Mouse (Mus musculus) liver, embryonic 15.5 days (tissue): ENCODE measurements around the gene Lix1l. TPM values are rescaled to one million over a fixed set of nuclear protein-coding genes. Genes with fewer than 3 reads are reported as not detected.

Experiments used
- ATAC-seq: fragments of 200-750 bp; cut with Nextera tagmentation; 2 replicates; pipeline ENCODE4 v1.8.0; 2017; ENCODE audit warnings: moderate number of reproducible peaks, mild to moderate bottlenecking, moderate library complexity; ENCODE audit not compliant: insufficient read depth
- H3K27ac ChIP-seq: fragments of 300-500 bp; sonication (generic); replicated peaks from 2 replicates; pipeline ENCODE4 v1.5.1; 2015; ENCODE audit warnings: mild to moderate bottlenecking, inconsistent platforms
- H3K27me3 ChIP-seq: fragments of 300-500 bp; sonication (generic); 2 replicates; pipeline ENCODE4 v1.6.1; 2015; ENCODE audit warnings: mild to moderate bottlenecking, inconsistent platforms
- H3K36me3 ChIP-seq: fragments of 300-500 bp; sonication (generic); replicated peaks from 2 replicates; pipeline ENCODE4 v1.6.1; 2015; ENCODE audit warnings: moderate library complexity, mild to moderate bottlenecking, inconsistent platforms
- H3K4me1 ChIP-seq: fragments of 300-500 bp; sonication (generic); replicated peaks from 2 replicates; pipeline ENCODE4 v1.6.1; 2015; ENCODE audit warnings: inconsistent platforms
- H3K4me2 ChIP-seq: fragments of 300-500 bp; sonication (generic); 2 replicates; pipeline ENCODE4 v1.6.1; 2015; ENCODE audit warnings: moderate library complexity, mild to moderate bottlenecking, inconsistent platforms
- H3K4me3 ChIP-seq: fragments of 300-500 bp; sonication (generic); replicated peaks from 2 replicates; pipeline ENCODE4 v1.5.1; 2015; ENCODE audit warnings: mild to moderate bottlenecking, inconsistent platforms
- H3K9ac ChIP-seq: fragments of 300-500 bp; sonication (generic); 2 replicates; pipeline ENCODE4 v1.6.1; 2015; ENCODE audit warnings: moderate library complexity, mild to moderate bottlenecking, inconsistent platforms
- H3K9me3 ChIP-seq: fragments of 300-500 bp; sonication (generic); replicated peaks from 2 replicates; pipeline ENCODE4 v1.6.1; 2016; ENCODE audit warnings: inconsistent platforms
- WGBS: fragments of 180-500 bp; shearing (Covaris S2); methylation state at CpG from one replicate; pipeline ENCODE4 v1.1.7; 2015; ENCODE audit warnings: mixed read lengths; ENCODE audit not compliant: insufficient replicate concordance; 5-methylcytosine and 5-hydroxymethylcytosine counted together
- polyA plus RNA-seq: library from polyadenylated mRNA; unstranded; fragments of >200 nt; fragmentation: Nextera tagmentation; extraction: Ambion mirVana; gene quantifications from 2 replicates; pipeline ENCODE4 v1.2.1, GENCODE M21; 2015

Gene Lix1l
- polyA plus RNA-seq, 1 experiment from 2014 or later, result 0.64 TPM

- H3K36me3 ChIP-seq, result no peaks in the 10 kb centered on the region
- WGBS, result 16% methylated on average over 14 of the region's 14 CpGs
- H3K4me3 ChIP-seq, result peak overlapping the region; percentile 45
- H3K27ac ChIP-seq, result peak overlapping the region; percentile 68
- peaks cover 67% of the 10 kb centered on the region for H3K4me1 ChIP-seq
- H3K9ac ChIP-seq, result peak overlapping the region; percentile 35; the same call in 1 of the 2 replicates
- peak; percentile 14; the same call in 1 of the 2 replicates for ATAC-seq
- H3K27me3 ChIP-seq, result no peaks in the 10 kb centered on the region
- H3K4me2 ChIP-seq, result peak overlapping the region; percentile 68
- H3K9me3 ChIP-seq, result no peaks in the 10 kb centered on the region
These were observed 24.8 kb upstream of the Lix1l start for GRCm38 (mm10) chr3:96576005-96576658.

- peaks cover 61% of the 10 kb centered on the region for H3K4me1 ChIP-seq
- peak; percentile 80 for ATAC-seq
These were observed 24.0 kb upstream of the Lix1l start, which contains the start of gene Gm16253 for GRCm38 (mm10) chr3:96576690-96577541. Gm16253 (plus strand) TSS chr3:96576984.

GRCm38 (mm10) chr3:96577566-96577965 lies 23.4 kb upstream of the Lix1l start:
- 59% methylated on average over 4 of the region's 4 CpGs for WGBS
- H3K9ac ChIP-seq, result no peak overlapping the region
- no peak overlapping the region for H3K4me2 ChIP-seq

More at GRCm38 (mm10) chr3:96576690-96577541, 24.0 kb upstream of the Lix1l start, which contains the start of gene Gm16253:
- 17% methylated on average over 17 of the region's 17 CpGs for WGBS
- no peaks in the 10 kb centered on the region for H3K36me3 ChIP-seq
- H3K9ac ChIP-seq, result peak within 1 kb of the TSS; percentile 35; the same call in 1 of the 2 replicates
- H3K27me3 ChIP-seq, result no peaks in the 10 kb centered on the region
- no peaks in the 10 kb centered on the region for H3K9me3 ChIP-seq
- H3K4me3 ChIP-seq, result peak within 1 kb of the TSS; percentile 45
- peak within 1 kb of the TSS; percentile 68 for H3K27ac ChIP-seq
- peak within 1 kb of the TSS; percentile 68 for H3K4me2 ChIP-seq

GRCm38 (mm10) chr3:96578561-96579238 lies 22.2 kb upstream of the Lix1l start:
- no peak overlapping the region for H3K4me2 ChIP-seq
- WGBS, result 75% methylated on average over 12 of the region's 12 CpGs
- no peak for ATAC-seq
- no peaks in the 10 kb centered on the region for H3K27me3 ChIP-seq
- H3K36me3 ChIP-seq, result no peaks in the 10 kb centered on the region
- H3K4me1 ChIP-seq, result peaks cover 54% of the 10 kb centered on the region
- 0 out of 2 replicates have a peak overlapping the region, but pooled peaks have one; percentile 1 for H3K27ac ChIP-seq
- H3K4me3 ChIP-seq, result no peak overlapping the region
- H3K9me3 ChIP-seq, result no peaks in the 10 kb centered on the region
- H3K9ac ChIP-seq, result no peak overlapping the region

More at GRCm38 (mm10) chr3:96577566-96577965, 23.4 kb upstream of the Lix1l start:
- Histone ChIP-seq H3K9me3 (no peaks in the 10 kb centered on the region), H3K27ac (peak overlapping the region; percentile 68), H3K4me1 (peaks cover 57% of the 10 kb centered on the region), H3K27me3 (no peaks in the 10 kb centered on the region), H3K4me3 (no peak overlapping the region), H3K36me3 (no peaks in the 10 kb centered on the region)
- ATAC-seq, result no peak

GRCm38 (mm10) chr3:96579239-96579750 lies 21.7 kb upstream of the Lix1l start:
- H3K4me1 ChIP-seq, result peaks cover 48% of the 10 kb centered on the region

GRCm38 (mm10) chr3:96579885-96580454 lies 21.0 kb upstream of the Lix1l start:
- no peak overlapping the region for H3K9ac ChIP-seq
- H3K4me2 ChIP-seq, result peak overlapping the region; percentile 53
- peak overlapping the region; percentile 35; the same call in 1 of the 2 replicates for H3K27ac ChIP-seq
- ATAC-seq, result peak; percentile 41; the same call in 1 of the 2 replicates
- 2% methylated on average over 16 of the region's 16 CpGs for WGBS
- H3K36me3 ChIP-seq, result no peaks in the 10 kb centered on the region
- no peaks in the 10 kb centered on the region for H3K27me3 ChIP-seq
- no peaks in the 10 kb centered on the region for H3K9me3 ChIP-seq
- peaks cover 45% of the 10 kb centered on the region for H3K4me1 ChIP-seq
- H3K4me3 ChIP-seq, result peak overlapping the region; percentile 20; the same call in 1 of the 2 replicates

More at GRCm38 (mm10) chr3:96579239-96579750, 21.7 kb upstream of the Lix1l start:
- 61% methylated on average over 4 of the region's 4 CpGs for WGBS
- Histone ChIP-seq H3K27ac (peak overlapping the region; percentile 35; the same call in 1 of the 2 replicates), H3K27me3 (no peaks in the 10 kb centered on the region), H3K4me3 (no peak overlapping the region), H3K36me3 (no peaks in the 10 kb centered on the region), H3K4me2 (peak overlapping the region; percentile 53; the same call in 1 of the 2 replicates), H3K9me3 (no peaks in the 10 kb centered on the region), H3K9ac (no peak overlapping the region)
- no peak for ATAC-seq

GRCm38 (mm10) chr3:96581141-96581540 lies 19.8 kb upstream of the Lix1l start:
- Histone ChIP-seq H3K9me3 (no peaks in the 10 kb centered on the region), H3K4me1 (peaks cover 35% of the 10 kb centered on the region), H3K4me2 (no peak overlapping the region), H3K4me3 (no peak overlapping the region), H3K27me3 (no peaks in the 10 kb centered on the region), H3K36me3 (no peaks in the 10 kb centered on the region), H3K27ac (no peak overlapping the region), H3K9ac (no peak overlapping the region)
- WGBS, result 59% methylated on average over 6 of the region's 6 CpGs
- ATAC-seq, result no peak

- Histone ChIP-seq H3K9me3 (no peaks in the 10 kb centered on the region), H3K27ac (no peak overlapping the region), H3K9ac (no peak overlapping the region), H3K36me3 (no peaks in the 10 kb centered on the region), H3K4me1 (peaks cover 27% of the 10 kb centered on the region), H3K4me3 (no peak overlapping the region), H3K27me3 (no peaks in the 10 kb centered on the region), H3K4me2 (no peak overlapping the region)
- 76% methylated on average over 16 of the region's 16 CpGs for WGBS
- ATAC-seq, result no peak
These were observed 19.0 kb upstream of the Lix1l start for GRCm38 (mm10) chr3:96581771-96582515.

- Histone ChIP-seq H3K4me1 (peaks cover 20% of the 10 kb centered on the region), H3K9ac (no peak overlapping the region), H3K27me3 (no peaks in the 10 kb centered on the region), H3K4me2 (no peak overlapping the region), H3K36me3 (no peaks in the 10 kb centered on the region), H3K4me3 (no peak overlapping the region), H3K9me3 (no peaks in the 10 kb centered on the region), H3K27ac (no peak overlapping the region)
- no peak for ATAC-seq
- WGBS, result 81% methylated on average over 5 of the region's 5 CpGs
These were observed 17.6 kb upstream of the Lix1l start for GRCm38 (mm10) chr3:96583386-96583785.

GRCm38 (mm10) chr3:96590657-96591056 lies 10.3 kb upstream of the Lix1l start:
- Histone ChIP-seq H3K9ac (no peak overlapping the region), H3K4me3 (no peak overlapping the region), H3K27me3 (peaks cover 10% of the 10 kb centered on the region), H3K4me1 (peaks cover 16% of the 10 kb centered on the region), H3K36me3 (no peaks in the 10 kb centered on the region), H3K27ac (no peak overlapping the region), H3K4me2 (no peak overlapping the region), H3K9me3 (no peaks in the 10 kb centered on the region)
- 72% methylated on average over 4 of the region's 4 CpGs for WGBS
- no peak for ATAC-seq
